Mouse (Mus musculus): ENCODE data around the gene Rgp1. TPM values are rescaled to one million over a fixed set of nuclear protein-coding genes. Genes with fewer than 3 reads are reported as not detected.

Gene Rgp1
- total and polyA plus RNA-seq, 3 experiments: 17.1 to 47.6 TPM; not detected in 1

- Histone ChIP-seq H3K9me3 (replicated peaks; ENCODE audit: insufficient read depth, low read length) (no peaks in the 10 kb centered on the region), H3K27me3 (ENCODE audit: control insufficient read depth in 1 of 2, insufficient read depth in 2 of 2, low read length in 2 of 2) (peaks cover 4 to 6% of the 10 kb centered on the region in 2 experiments), H3K79me2 (ENCODE audit: control insufficient read depth, insufficient read depth, low read length, poor library complexity) (no peaks in the 10 kb centered on the region), H3K4me3 (ENCODE audit: control insufficient read depth in 1 of 2, insufficient read depth in 1 of 2, low read depth in 2 of 2, low read length in 2 of 2) (no peak overlapping the region), H3K36me3 (ENCODE audit: control insufficient read depth in 1 of 2, insufficient read depth in 2 of 2, low read length in 2 of 2) (no peaks in the 10 kb centered on the region), H3K27ac (ENCODE audit: control insufficient read depth, low read depth, low read length) (no peak overlapping the region), H3K4me1 (ENCODE audit: control insufficient read depth in 1 of 2, insufficient read depth in 2 of 2, low read length in 2 of 2) (no peaks in the 10 kb centered on the region; a peak in 1 of 4 replicates), H3K9ac (ENCODE audit: control insufficient read depth, low read depth, low read length, poor library complexity, severe bottlenecking) (no peak overlapping the region)
- TF ChIP-seq MAFK (IDR thresholded peaks at IDR 0.05; ENCODE audit: borderline replicate concordance, low read depth, low read length) (no peak), MAZ (IDR thresholded peaks at IDR 0.05; ENCODE audit: low read depth, low read length) (0 out of 2 replicates have a peak, but pooled peaks have one; percentile 38), SMC3 (IDR thresholded peaks at IDR 0.05; ENCODE audit: low read depth, low read length) (peak; percentile 80), MXI1 (IDR thresholded peaks at IDR 0.05; ENCODE audit: low read depth, low read length) (no peak), JUND (IDR thresholded peaks at IDR 0.05; ENCODE audit: low read depth, low read length) (no peak), E2F4 (IDR thresholded peaks at IDR 0.05; ENCODE audit: borderline replicate concordance, low read depth, low read length) (no peak), CTCF (IDR thresholded peaks at IDR 0.05 in 2 of 3, conservative IDR thresholded peaks at IDR 0.05 in 1 of 3; ENCODE audit: control insufficient read depth in 1 of 3, insufficient read depth in 1 of 3, low read depth in 2 of 3, low read length in 3 of 3, poor library complexity in 1 of 3, severe bottlenecking in 1 of 3) (peak; percentile 70 to 95 (median 75)), ZC3H11A (IDR thresholded peaks at IDR 0.05; ENCODE audit: low read depth, low read length) (peak; percentile 74), MYC (IDR thresholded peaks at IDR 0.05; ENCODE audit: low read depth, low read length) (no peak), RAD21 (IDR thresholded peaks at IDR 0.05; ENCODE audit: low read depth, low read length) (peak; percentile 89), TCF12 (IDR thresholded peaks at IDR 0.05; ENCODE audit: low read depth, low read length) (no peak), MYB (IDR thresholded peaks at IDR 0.05; ENCODE audit: low read depth, low read length) (no peak), TBP (IDR thresholded peaks at IDR 0.05; ENCODE audit: low read depth, low read length) (peak; percentile 54), UBTF (IDR thresholded peaks at IDR 0.05; ENCODE audit: borderline replicate concordance, insufficient read depth, low read depth, low read length) (no peak)
- peak; percentile 88 for DNase-seq (ENCODE audit: low read depth, low spot score)
These were observed 51.6 kb downstream of the Rgp1 start for GRCm38 (mm10) chr4:43630030-43630581.

GRCm38 (mm10) chr4:43630671-43631045, 52.1 kb downstream of the Rgp1 start:
- no peak for TF ChIP-seq CHD1 (IDR thresholded peaks at IDR 0.05; ENCODE audit: low read depth, low read length)
- no peak for TF ChIP-seq USF2 (IDR thresholded peaks at IDR 0.05; ENCODE audit: borderline replicate concordance in 1 of 2, insufficient read depth in 1 of 2, low read depth in 1 of 2, low read length in 2 of 2)
- TF ChIP-seq BHLHE40 (IDR thresholded peaks at IDR 0.05; ENCODE audit: borderline replicate concordance, low read depth, low read length): no peak
- no peak for TF ChIP-seq EP300 (IDR thresholded peaks at IDR 0.05; ENCODE audit: low read depth in 1 of 2, low read length in 2 of 2)
- TF ChIP-seq GABPA (IDR thresholded peaks at IDR 0.05; ENCODE audit: low read depth, low read length): no peak
- TF ChIP-seq ZC3H11A (IDR thresholded peaks at IDR 0.05; ENCODE audit: low read depth, low read length): no peak
- TF ChIP-seq TAL1 (IDR thresholded peaks at IDR 0.05; ENCODE audit: low read length): no peak
- TF ChIP-seq POLR2AphosphoS2 (IDR thresholded peaks at IDR 0.05; ENCODE audit: low read length): no peak
- TF ChIP-seq MXI1 (IDR thresholded peaks at IDR 0.05; ENCODE audit: low read depth, low read length): no peak
- TF ChIP-seq MEF2A (IDR thresholded peaks at IDR 0.05; ENCODE audit: extremely low read depth, insufficient replicate concordance, low read depth, low read length, poor library complexity, severe bottlenecking): no peak
- TF ChIP-seq JUND (IDR thresholded peaks at IDR 0.05; ENCODE audit: low read depth, low read length): no peak
- no peak for TF ChIP-seq ZKSCAN1 (IDR thresholded peaks at IDR 0.05; ENCODE audit: low read depth, low read length)
- no peak for TF ChIP-seq POLR2A (IDR thresholded peaks at IDR 0.05; ENCODE audit: control insufficient read depth in 1 of 2, insufficient read depth in 1 of 2, low read depth in 1 of 2, low read length in 2 of 2, poor library complexity in 1 of 2)
- peak overlapping the region; percentile 11 to 13; a peak in 2 of 4 replicates for H3K4me3 ChIP-seq (ENCODE audit: control insufficient read depth in 1 of 2, insufficient read depth in 1 of 2, low read depth in 2 of 2, low read length in 2 of 2)
- H3K36me3 ChIP-seq (ENCODE audit: control insufficient read depth in 1 of 2, insufficient read depth in 2 of 2, low read length in 2 of 2): no peaks in the 10 kb centered on the region
- no peaks in the 10 kb centered on the region for H3K9me3 ChIP-seq (replicated peaks; ENCODE audit: insufficient read depth, low read length)
- H3K9ac ChIP-seq (ENCODE audit: control insufficient read depth, low read depth, low read length, poor library complexity, severe bottlenecking): no peak overlapping the region; the same call in 1 of the 2 replicates
- no peak overlapping the region for H3K27ac ChIP-seq (ENCODE audit: control insufficient read depth, low read depth, low read length)
- H3K27me3 ChIP-seq (ENCODE audit: control insufficient read depth in 1 of 2, insufficient read depth in 2 of 2, low read length in 2 of 2): peaks cover 4 to 6% of the 10 kb centered on the region in 2 experiments
- no peaks in the 10 kb centered on the region; a peak in 1 of 4 replicates for H3K4me1 ChIP-seq (ENCODE audit: control insufficient read depth in 1 of 2, insufficient read depth in 2 of 2, low read length in 2 of 2)
- no peaks in the 10 kb centered on the region for H3K79me2 ChIP-seq (ENCODE audit: control insufficient read depth, insufficient read depth, low read length, poor library complexity)
- DNase-seq (ENCODE audit: low read depth, low spot score): no peak
